Mouse (Mus musculus) G1E (cell line): Measurements from ENCODE around the gene Plod2. TPM values are rescaled to one million over a fixed set of nuclear protein-coding genes. Genes with fewer than 3 reads are reported as not detected.

Experiments used
- ATAC-seq: 2 replicates; pipeline ENCODE4 v1.8.0; 2016; ENCODE audit warnings: mild to moderate bottlenecking; ENCODE audit not compliant: insufficient number of reproducible peaks, poor library complexity, low FRiP score, severe bottlenecking; ENCODE audit errors: extremely low read depth
- DNase-seq: peaks from one replicate; pipeline ENCODE4 v3.0.0; 2012; ENCODE audit warnings: low spot score
- H3K27me3 ChIP-seq: 2 replicates; pipeline ENCODE4 v1.6.1; 2012; ENCODE audit warnings: mild to moderate bottlenecking, low read length, inconsistent platforms; ENCODE audit not compliant: insufficient read depth
- H3K36me3 ChIP-seq: replicated peaks from 2 replicates; pipeline ENCODE3; 2012; ENCODE audit warnings: mild to moderate bottlenecking, inconsistent platforms
- H3K4me1 ChIP-seq: 2 replicates; pipeline ENCODE4 v1.6.1; 2012; ENCODE audit warnings: low read depth, low read length, inconsistent platforms, mixed read lengths; ENCODE audit not compliant: insufficient read depth
- H3K4me3 ChIP-seq: 2 replicates; pipeline ENCODE4 v1.5.1; 2012; ENCODE audit warnings: low read depth, mild to moderate bottlenecking, inconsistent platforms, low read length, moderate library complexity, mixed read lengths
- H3K9me3 ChIP-seq: replicated peaks from 2 replicates; pipeline ENCODE4 v1.6.1; 2012; ENCODE audit warnings: inconsistent platforms
- CTCF ChIP-seq: IDR thresholded peaks from 2 replicates; pipeline ENCODE4 v1.5.1; 2012; ENCODE audit warnings: low read depth, low read length, inconsistent platforms, mixed read lengths
- GATA1 ChIP-seq: IDR thresholded peaks from 2 replicates; pipeline ENCODE4 v1.6.1; 2012; ENCODE audit warnings: borderline replicate concordance, low read length, inconsistent platforms, mixed read lengths
- GATA2 ChIP-seq: IDR thresholded peaks from 2 replicates; pipeline ENCODE4 v1.6.1; 2012; ENCODE audit warnings: low read depth, low read length, inconsistent platforms, borderline replicate concordance
- POLR2AphosphoS5 ChIP-seq: IDR thresholded peaks from 2 replicates; pipeline ENCODE4 v1.6.1; 2012; ENCODE audit warnings: low read depth, low read length, inconsistent platforms; ENCODE audit not compliant: insufficient replicate concordance
- TAL1 ChIP-seq: conservative IDR thresholded peaks from 2 replicates; pipeline ENCODE4 v1.6.1; 2012; ENCODE audit warnings: low read depth, low read length, inconsistent platforms, mixed read lengths
- polyA plus RNA-seq: library from polyadenylated mRNA; stranded (reverse); fragments of >175 nt; gene quantifications from 2 replicates; pipeline ENCODE4 v1.2.3, GENCODE M21; 2012
- total RNA-seq, 2 experiments: library from RNA; stranded (forward) in 1 of 2; stranded (reverse) in 1 of 2; fragments of 200-1000 nt in 1 of 2; fragments of >200 nt in 1 of 2; fragmentation: Nextera tagmentation in 1 of 2; gene quantifications; 2 replicates each; pipeline ENCODE4 v1.2.3; 2014 to 2017

Gene Plod2
- total and polyA plus RNA-seq, 3 experiments, result 4.9 to 155 (median 123) TPM

- no peak for DNase-seq
- no peak for ATAC-seq
- H3K4me3 ChIP-seq, result no peak overlapping the region
- no peak for TF ChIP-seq GATA1
- no peak for TF ChIP-seq GATA2
- TF ChIP-seq POLR2AphosphoS5, result no peak
- TF ChIP-seq TAL1, result no peak
- TF ChIP-seq CTCF, result no peak
- H3K27me3 ChIP-seq, result no peaks in the 10 kb centered on the region
- H3K4me1 ChIP-seq, result no peaks in the 10 kb centered on the region
- H3K9me3 ChIP-seq, result no peaks in the 10 kb centered on the region
- peaks cover 59% of the 10 kb centered on the region for H3K36me3 ChIP-seq
Observed at GRCm38 (mm10) chr9:92583876-92584275, 41.9 kb downstream of the Plod2 start.

- no peak for TF ChIP-seq GATA2
- TF ChIP-seq TAL1, result no peak
- TF ChIP-seq GATA1, result no peak
- no peak for TF ChIP-seq CTCF
- TF ChIP-seq POLR2AphosphoS5, result no peak
- no peak for ATAC-seq
- H3K36me3 ChIP-seq, result peaks cover 70% of the 10 kb centered on the region
- no peaks in the 10 kb centered on the region for H3K27me3 ChIP-seq
- no peak overlapping the region for H3K4me3 ChIP-seq
- DNase-seq, result no peak
- no peaks in the 10 kb centered on the region for H3K9me3 ChIP-seq
- H3K4me1 ChIP-seq, result no peaks in the 10 kb centered on the region
Observed at GRCm38 (mm10) chr9:92586025-92586424, 44.0 kb downstream of the Plod2 start.

- no peaks in the 10 kb centered on the region for H3K9me3 ChIP-seq
- H3K36me3 ChIP-seq, result peaks cover 74% of the 10 kb centered on the region
- H3K4me3 ChIP-seq, result no peak overlapping the region
- no peaks in the 10 kb centered on the region for H3K4me1 ChIP-seq
- ATAC-seq (no peak), DNase-seq (no peak)
- TF ChIP-seq TAL1, result no peak
- TF ChIP-seq CTCF, result no peak
- no peak for TF ChIP-seq POLR2AphosphoS5
- no peak for TF ChIP-seq GATA2
- TF ChIP-seq GATA1, result no peak
- no peaks in the 10 kb centered on the region for H3K27me3 ChIP-seq
Observed at GRCm38 (mm10) chr9:92587391-92587790, 45.4 kb downstream of the Plod2 start.

GRCm38 (mm10) chr9:92588226-92588625 is 46.2 kb downstream of the Plod2 start:
- H3K4me1 ChIP-seq, result peaks cover 2% of the 10 kb centered on the region; the same call in 1 of the 2 replicates

GRCm38 (mm10) chr9:92589021-92589420 is 47.0 kb downstream of the Plod2 start:
- Histone ChIP-seq H3K4me3 (no peak overlapping the region), H3K9me3 (no peaks in the 10 kb centered on the region), H3K27me3 (no peaks in the 10 kb centered on the region), H3K4me1 (peaks cover 2% of the 10 kb centered on the region; the same call in 1 of the 2 replicates), H3K36me3 (peaks cover 71% of the 10 kb centered on the region)
- TF ChIP-seq TAL1, result no peak
- no peak for TF ChIP-seq CTCF
- no peak for TF ChIP-seq GATA1
- no peak for TF ChIP-seq GATA2
- TF ChIP-seq POLR2AphosphoS5, result no peak
- DNase-seq (no peak), ATAC-seq (no peak)

More at GRCm38 (mm10) chr9:92588226-92588625, 46.2 kb downstream of the Plod2 start:
- Histone ChIP-seq H3K36me3 (peaks cover 74% of the 10 kb centered on the region), H3K9me3 (no peaks in the 10 kb centered on the region), H3K4me3 (no peak overlapping the region), H3K27me3 (no peaks in the 10 kb centered on the region)
- ATAC-seq (no peak), DNase-seq (no peak)
- TF ChIP-seq GATA2 (no peak), GATA1 (no peak), POLR2AphosphoS5 (no peak), CTCF (no peak), TAL1 (no peak)

GRCm38 (mm10) chr9:92591482-92591881 is 49.5 kb downstream of the Plod2 start:
- TF ChIP-seq GATA1 (no peak), GATA2 (no peak), POLR2AphosphoS5 (no peak), TAL1 (no peak), CTCF (no peak)
- peaks cover 60% of the 10 kb centered on the region for H3K36me3 ChIP-seq
- no peak for ATAC-seq

More at GRCm38 (mm10) chr9:92591482-92591881, 49.5 kb downstream of the Plod2 start:
- peaks cover 2% of the 10 kb centered on the region; the same call in 1 of the 2 replicates for H3K4me1 ChIP-seq
- DNase-seq, result no peak
- no peak overlapping the region for H3K4me3 ChIP-seq
- no peaks in the 10 kb centered on the region for H3K27me3 ChIP-seq
- no peaks in the 10 kb centered on the region for H3K9me3 ChIP-seq
